Mouse (Mus musculus) C2C12 (cell line): Measurements from ENCODE around the gene Cdk19. TPM values are rescaled to one million over a fixed set of nuclear protein-coding genes. Genes with fewer than 3 reads are reported as not detected.

Experiments
- H3K27me3 ChIP-seq: one replicate; pipeline ENCODE4 v1.6.1; 2011; ENCODE audit not compliant: control insufficient read depth, insufficient read depth, insufficient read length
- H3K36me3 ChIP-seq: one replicate; pipeline ENCODE4 v1.6.1; 2011; ENCODE audit not compliant: control insufficient read depth, insufficient read depth
- H3K4me3 ChIP-seq: one replicate; pipeline ENCODE4 v1.5.1; 2011; ENCODE audit warnings: mild to moderate bottlenecking, control low read depth; ENCODE audit not compliant: poor library complexity, insufficient read depth, severe bottlenecking
- H3K79me2 ChIP-seq: one replicate; pipeline ENCODE4 v1.6.1; 2011; ENCODE audit not compliant: control insufficient read depth, insufficient read depth
- H3K79me3 ChIP-seq: one replicate; pipeline ENCODE4 v1.6.1; 2011; ENCODE audit warnings: low read depth, control low read depth
- H3ac ChIP-seq: one replicate; pipeline ENCODE3; 2011; ENCODE audit warnings: low read depth; ENCODE audit not compliant: control insufficient read depth, insufficient read length
- CEBPB ChIP-seq: IDR thresholded peaks from one replicate; pipeline ENCODE4 v1.6.1; 2011; ENCODE audit warnings: low read depth, mild to moderate bottlenecking, control low read depth, moderate library complexity
- CTCF ChIP-seq: IDR thresholded peaks from one replicate; pipeline ENCODE4 v1.5.1; 2011; ENCODE audit not compliant: control insufficient read depth, insufficient read depth, insufficient read length
- FOSL1 ChIP-seq: IDR thresholded peaks from one replicate; pipeline ENCODE4 v1.8.0; 2011; ENCODE audit warnings: mild to moderate bottlenecking, low read length; ENCODE audit not compliant: poor library complexity, insufficient read depth, severe bottlenecking
- MAX ChIP-seq: IDR thresholded peaks from one replicate; pipeline ENCODE4 v1.6.1; 2011; ENCODE audit warnings: mild to moderate bottlenecking, control low read depth
- MYOD1 ChIP-seq: IDR thresholded peaks from one replicate; pipeline ENCODE4 v1.6.1; 2011; ENCODE audit warnings: low read depth; ENCODE audit not compliant: control insufficient read depth, insufficient read length
- MYOG ChIP-seq: IDR thresholded peaks from one replicate; pipeline ENCODE4 v1.6.1; 2011; ENCODE audit not compliant: control insufficient read depth, insufficient read length; ENCODE audit errors: extremely low read depth
- USF1 ChIP-seq: IDR thresholded peaks from one replicate; pipeline ENCODE4 v1.6.1; 2011; ENCODE audit warnings: low read depth, mild to moderate bottlenecking, control low read depth, moderate library complexity
- polyA plus RNA-seq: library from polyadenylated mRNA; unstranded; fragments of >200 nt; fragmentation: generic; extraction: Trizol; gene quantifications from one replicate; pipeline ENCODE4 v1.2.1, GENCODE M21; 2012; ENCODE audit warnings: missing spikeins

The Cdk19 gene
- polyA plus RNA-seq, 1 experiment: 3.9 TPM

DNA sequence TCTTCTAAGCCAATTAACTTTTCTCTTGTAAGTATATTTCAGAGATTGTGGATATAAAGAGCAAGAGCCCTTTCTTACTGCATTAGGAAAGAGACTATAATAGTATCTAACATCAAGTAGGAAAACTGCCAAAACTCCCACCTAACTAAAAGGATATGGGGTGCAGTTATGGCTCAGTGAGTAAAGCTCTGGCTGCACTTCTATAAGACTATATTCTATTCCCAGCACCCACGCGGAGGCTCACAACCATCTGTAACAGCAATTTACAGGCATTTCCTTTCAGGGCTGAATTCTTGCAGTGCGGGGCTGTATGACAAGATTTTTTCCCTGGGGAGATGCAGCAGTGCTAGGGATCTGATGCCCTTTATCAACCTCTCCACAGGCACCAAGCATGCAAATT lies 36.9 kb downstream of the Cdk19 start:
- H3ac ChIP-seq: no peak overlapping the region
- no peaks in the 10 kb centered on the region for H3K36me3 ChIP-seq
- H3K4me3 ChIP-seq: no peak overlapping the region
- TF ChIP-seq FOSL1 (no peak), MYOG (no peak), CEBPB (no peak), MAX (no peak), MYOD1 (no peak), USF1 (no peak), CTCF (no peak)
- H3K79me2 ChIP-seq: peaks cover 32% of the 10 kb centered on the region
- H3K27me3 ChIP-seq: no peaks in the 10 kb centered on the region
- peaks cover 9% of the 10 kb centered on the region for H3K79me3 ChIP-seq

DNA sequence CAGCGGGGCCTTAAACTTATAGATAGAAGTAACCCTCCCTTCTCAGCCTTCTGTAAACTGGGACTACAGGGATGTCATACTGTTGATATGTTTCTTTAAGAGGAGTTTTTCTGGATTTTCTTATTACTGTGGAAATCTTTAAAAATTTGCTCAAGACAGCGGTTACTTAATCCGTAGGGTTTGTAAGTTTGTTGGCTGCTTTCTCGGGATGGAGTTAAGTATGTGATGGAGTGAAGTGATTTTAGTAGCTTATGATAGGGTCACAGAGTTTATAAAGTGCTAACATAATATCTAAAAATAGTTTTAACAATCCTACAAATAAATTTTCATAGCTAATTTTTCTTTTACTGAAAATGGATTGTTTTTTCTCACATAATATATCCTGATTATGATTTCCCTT lies 38.9 kb downstream of the Cdk19 start:
- TF ChIP-seq CEBPB: no peak
- TF ChIP-seq USF1: no peak
- TF ChIP-seq MYOG: no peak
- TF ChIP-seq CTCF: no peak
- TF ChIP-seq FOSL1: no peak
- no peak for TF ChIP-seq MAX
- no peak for TF ChIP-seq MYOD1
- Histone ChIP-seq H3K27me3 (no peaks in the 10 kb centered on the region), H3K79me2 (peaks cover 29% of the 10 kb centered on the region), H3K79me3 (peaks cover 4% of the 10 kb centered on the region), H3K36me3 (no peaks in the 10 kb centered on the region), H3K4me3 (no peak overlapping the region), H3ac (no peak overlapping the region)

- no peak overlapping the region for H3ac ChIP-seq
- H3K79me2 ChIP-seq: peaks cover 17% of the 10 kb centered on the region
- no peaks in the 10 kb centered on the region for H3K27me3 ChIP-seq
- no peak overlapping the region for H3K4me3 ChIP-seq
- no peaks in the 10 kb centered on the region for H3K79me3 ChIP-seq
- H3K36me3 ChIP-seq: no peaks in the 10 kb centered on the region
- TF ChIP-seq USF1 (no peak), CEBPB (no peak), CTCF (no peak), FOSL1 (no peak), MYOD1 (no peak), MYOG (no peak), MAX (no peak)
Measured at GRCm38 (mm10) chr10:40379682-40380081, 40.3 kb downstream of the Cdk19 start.

- H3K79me3 ChIP-seq: no peaks in the 10 kb centered on the region
- H3K79me2 ChIP-seq: peaks cover 10% of the 10 kb centered on the region
- H3ac ChIP-seq: no peak overlapping the region
- no peak overlapping the region for H3K4me3 ChIP-seq
- H3K36me3 ChIP-seq: no peaks in the 10 kb centered on the region
- TF ChIP-seq CTCF (no peak), USF1 (no peak), MYOD1 (no peak), CEBPB (no peak), MAX (no peak), MYOG (no peak), FOSL1 (no peak)
- H3K27me3 ChIP-seq: no peaks in the 10 kb centered on the region
Measured at GRCm38 (mm10) chr10:40385397-40385796, 46.0 kb downstream of the Cdk19 start.

GRCm38 (mm10) chr10:40386126-40386525 lies 46.8 kb downstream of the Cdk19 start:
- Histone ChIP-seq H3K36me3 (no peaks in the 10 kb centered on the region), H3K27me3 (no peaks in the 10 kb centered on the region)
- no peak for TF ChIP-seq MYOD1
- TF ChIP-seq CTCF: no peak
- TF ChIP-seq MYOG: no peak
- no peak for TF ChIP-seq FOSL1
- no peak for TF ChIP-seq USF1
- TF ChIP-seq CEBPB: no peak
- TF ChIP-seq MAX: no peak

DNA sequence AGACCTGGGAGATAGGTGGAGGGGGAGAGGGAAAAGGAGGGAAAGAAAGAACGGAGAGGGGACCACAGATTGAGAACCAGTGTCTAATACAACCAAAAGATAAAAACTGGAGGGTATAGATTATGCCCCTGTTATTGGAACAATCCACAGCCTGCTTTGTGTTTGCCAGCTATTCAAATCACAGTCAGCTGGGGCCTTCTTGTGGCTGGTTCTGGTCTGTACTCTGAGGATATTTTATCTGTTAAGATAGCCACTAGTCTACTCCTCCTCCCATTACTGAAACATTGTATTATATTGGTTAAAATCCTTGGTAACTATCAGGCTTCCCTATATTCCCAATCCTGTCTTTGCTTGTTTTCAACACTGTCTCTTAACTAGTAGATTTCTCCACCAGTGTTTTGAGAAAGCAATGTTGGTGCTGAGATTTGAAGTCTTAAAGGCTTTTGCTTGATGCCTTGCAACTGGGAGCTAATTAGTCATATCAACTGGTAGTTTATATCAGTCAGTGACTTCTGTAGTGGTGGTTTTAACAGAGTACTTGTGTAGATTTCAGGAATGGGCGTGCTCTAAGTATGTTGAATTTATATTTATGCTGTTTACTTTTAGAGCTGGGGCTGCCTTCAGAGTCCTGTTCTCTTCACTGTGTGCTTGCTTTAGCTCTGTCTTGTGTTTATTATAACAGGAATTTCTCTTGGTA lies 54.2 kb downstream of the Cdk19 start:
- no peaks in the 10 kb centered on the region for H3K36me3 ChIP-seq
- no peak overlapping the region for H3K4me3 ChIP-seq
- TF ChIP-seq FOSL1: no peak
- no peak for TF ChIP-seq MAX
- no peak for TF ChIP-seq CTCF
- no peak for TF ChIP-seq CEBPB
- TF ChIP-seq MYOG: no peak
- TF ChIP-seq MYOD1: no peak
- no peak for TF ChIP-seq USF1
- H3ac ChIP-seq: no peak overlapping the region
- no peaks in the 10 kb centered on the region for H3K79me3 ChIP-seq
- no peaks in the 10 kb centered on the region for H3K79me2 ChIP-seq
- H3K27me3 ChIP-seq: no peaks in the 10 kb centered on the region

More at GRCm38 (mm10) chr10:40386126-40386525, 46.8 kb downstream of the Cdk19 start:
- Histone ChIP-seq H3K79me2 (peaks cover 5% of the 10 kb centered on the region), H3K79me3 (no peaks in the 10 kb centered on the region), H3K4me3 (no peak overlapping the region), H3ac (no peak overlapping the region)
